Mouse (Mus musculus) thymus, adult 2 months (tissue): Measurements from ENCODE around the gene Ccdc174.

Source experiments
- CTCF ChIP-seq: fragments of 200-500 bp; IDR thresholded peaks from 2 replicates; pipeline ENCODE4 v1.5.1; 2012; ENCODE audit warnings: mild to moderate bottlenecking, control low read depth, low read length, moderate library complexity, borderline replicate concordance; ENCODE audit not compliant: control insufficient read depth, poor library complexity, insufficient read depth; ENCODE audit errors: extremely low read depth
- POLR2A ChIP-seq: fragments of 200-500 bp; IDR thresholded peaks from 2 replicates; pipeline ENCODE4 v1.6.1; 2012; ENCODE audit warnings: mild to moderate bottlenecking, low read length, control low read depth, moderate library complexity; ENCODE audit not compliant: control insufficient read depth, poor library complexity, insufficient read depth; ENCODE audit errors: extremely low read depth

DNA sequence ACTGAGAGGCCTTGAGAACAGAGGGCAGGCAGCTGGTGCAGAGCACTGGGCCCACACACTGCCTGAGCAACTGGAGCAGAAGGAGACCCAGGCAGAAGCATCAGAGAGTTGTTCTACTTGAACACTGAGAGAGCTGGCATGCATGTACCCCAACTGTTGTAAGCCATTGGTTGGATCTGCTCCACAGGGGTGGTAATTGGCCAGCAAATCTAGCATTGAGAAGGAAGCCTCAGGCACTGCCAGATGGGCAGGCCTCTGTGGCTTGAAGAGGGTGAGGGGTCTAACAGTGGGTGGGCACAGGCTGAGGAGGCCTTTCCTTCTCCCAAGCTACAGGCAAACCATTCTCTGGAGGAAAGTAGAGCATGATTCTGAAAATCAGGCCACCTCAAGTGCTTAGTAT lies 15.0 kb upstream of the Ccdc174 start:
- no peak for TF ChIP-seq POLR2A
- TF ChIP-seq CTCF, result no peak
